Mouse (Mus musculus) liver, embryonic 14.5 days (tissue): ENCODE measurements around the gene Bbox1.

ENCODE experiments used
- CTCF ChIP-seq: IDR thresholded peaks from 2 replicates; pipeline ENCODE4 v1.5.1; 2016; ENCODE audit warnings: antibody characterized with exemption, low read depth, control low read depth
- EP300 ChIP-seq: IDR thresholded peaks from 2 replicates; pipeline ENCODE4 v1.6.1; 2016; ENCODE audit warnings: antibody characterized with exemption, low read depth

- TF ChIP-seq CTCF (no peak), EP300 (no peak)
Measured at GRCm38 (mm10) chr2:110351406-110351805, 37.0 kb upstream of the Bbox1 start.
